Comparison of ENCODE assay signal across 9 mouse cellular contexts in genomic region chr12:108005488-108005800, GRCm38 (mm10). TPM values are rescaled to one million over a fixed set of nuclear protein-coding genes. Genes with fewer than 3 reads are reported as not detected.
DNase-seq lines count a peak whose midpoint lies in the region; ATAC-seq and TF ChIP-seq lines count a peak whose summit lies in the region.
"Had no signal": no experiment of that assay in that cellular context is flagged by ENCODE, and none has a peak within 500 bp of the region (broad histone marks: within the 10 kb centered on the region; RNA-seq: fewer than 3 reads in every experiment).

No protein-coding gene starts in this region.

- TF ChIP-seq POLR2A in thymus, adult 2 months (IDR thresholded peaks at IDR 0.05; ENCODE audit: control insufficient read depth, extremely low read depth, insufficient read depth, low read length, poor library complexity) = no peak

- H3K4me2 ChIP-seq in limb, embryonic 12.5 days = peak overlapping the region; percentile 80
- peak overlapping the region; percentile 93 for H3K4me2 ChIP-seq in stomach, embryonic 16.5 days (ENCODE audit: low read depth, low read length)

- ATAC-seq in limb, embryonic 12.5 days (ENCODE audit: insufficient number of reproducible peaks, insufficient read depth, low FRiP score, low TSS enrichment, low read depth) = 0 out of 2 replicates have a peak, but pooled peaks have one; percentile 7
- no peak for ATAC-seq in stomach, embryonic 16.5 days (ENCODE audit: insufficient read depth, low FRiP score)
- ATAC-seq in erythroid progenitor cell, adult 5-6 weeks (replicated peaks; ENCODE audit: low FRiP score, poor library complexity, severe bottlenecking) = no peak

- H3K4me1 ChIP-seq in heart, embryonic 10.5 days = peaks cover 26% of the 10 kb centered on the region
- H3K4me1 ChIP-seq in thymus, adult 2 months (replicated peaks; ENCODE audit: control insufficient read depth, insufficient read depth, low read length) = peaks cover 28% of the 10 kb centered on the region
- H3K4me1 ChIP-seq in limb, embryonic 12.5 days (replicated peaks) = peaks cover 34% of the 10 kb centered on the region
- peaks cover 10% of the 10 kb centered on the region; the same call in 1 of the 2 replicates for H3K4me1 ChIP-seq in stomach, embryonic 16.5 days (ENCODE audit: control insufficient read depth, insufficient read depth, low read length)

- WGBS in heart, embryonic 10.5 days = 4% methylated on average over 14 of the region's 14 CpGs
- WGBS in thymus, adult 2 months = 9% methylated on average over 14 of the region's 14 CpGs
- WGBS in limb, embryonic 12.5 days = 4% methylated on average over 14 of the region's 14 CpGs
- WGBS in stomach, embryonic 16.5 days = 8% methylated on average over 14 of the region's 14 CpGs

- peaks cover 59% of the 10 kb centered on the region for H3K27me3 ChIP-seq in heart, embryonic 10.5 days (ENCODE audit: insufficient read depth, poor library complexity, severe bottlenecking)
- H3K27me3 ChIP-seq in thymus, adult 2 months (ENCODE audit: control insufficient read depth, insufficient read depth, low read length) = no peaks in the 10 kb centered on the region
- peaks cover 31% of the 10 kb centered on the region for H3K27me3 ChIP-seq in limb, embryonic 12.5 days
- H3K27me3 ChIP-seq in stomach, embryonic 16.5 days (ENCODE audit: control insufficient read depth, insufficient read depth, low read length) = peaks cover 8% of the 10 kb centered on the region

- no peaks in the 10 kb centered on the region for H3K36me3 ChIP-seq in heart, embryonic 10.5 days
- no peaks in the 10 kb centered on the region; the same call in 1 of the 2 replicates for H3K36me3 ChIP-seq in thymus, adult 2 months (ENCODE audit: control insufficient read depth, insufficient read depth, low read length)
- no peaks in the 10 kb centered on the region for H3K36me3 ChIP-seq in limb, embryonic 12.5 days
- H3K36me3 ChIP-seq in stomach, embryonic 16.5 days (ENCODE audit: control insufficient read depth, insufficient read depth, low read length) = no peaks in the 10 kb centered on the region

- intact Hi-C loops in heart, postnatal 14 days (cut with DNase I) = no loop called here

- H3K9ac ChIP-seq in limb, embryonic 12.5 days (replicated peaks) = peak overlapping the region; percentile 52
- peak overlapping the region; percentile 41; the same call in 1 of the 2 replicates for H3K9ac ChIP-seq in stomach, embryonic 16.5 days (ENCODE audit: low read length)

- H3K27ac ChIP-seq in heart, embryonic 10.5 days = peak overlapping the region; percentile 87
- no peak overlapping the region for H3K27ac ChIP-seq in thymus, adult 2 months (ENCODE audit: control insufficient read depth, insufficient read depth, low read length)
- H3K27ac ChIP-seq in limb, embryonic 12.5 days = peak overlapping the region; percentile 29; the same call in 1 of the 2 replicates
- H3K27ac ChIP-seq in stomach, embryonic 16.5 days (ENCODE audit: low read length) = peak overlapping the region; percentile 94

- H3K4me3 ChIP-seq in heart, embryonic 10.5 days = peak overlapping the region; percentile 74
- peak overlapping the region; percentile 36 for H3K4me3 ChIP-seq in thymus, adult 2 months (ENCODE audit: control insufficient read depth, insufficient read depth, low read length)
- H3K4me3 ChIP-seq in limb, embryonic 12.5 days (replicated peaks) = peak overlapping the region; percentile 87
- peak overlapping the region; percentile 75 for H3K4me3 ChIP-seq in stomach, embryonic 16.5 days (replicated peaks; ENCODE audit: low read length)

- H3K9me3 ChIP-seq in heart, embryonic 10.5 days = no peaks in the 10 kb centered on the region
- no peaks in the 10 kb centered on the region for H3K9me3 ChIP-seq in limb, embryonic 12.5 days
- no peaks in the 10 kb centered on the region for H3K9me3 ChIP-seq in stomach, embryonic 16.5 days (replicated peaks; ENCODE audit: control insufficient read depth, low read length)

- no peak for DNase-seq in heart, embryonic 10.5 days (ENCODE audit: low spot score)
- DNase-seq in heart, postnatal 14 days = no peak
- DNase-seq in thymus, adult 2 months = no peak
- no peak for DNase-seq in thymus, postnatal 0 days (ENCODE audit: low spot score)
- DNase-seq in right cerebral cortex, adult 2 months (ENCODE audit: low spot score in 2 of 2) = no peak
- DNase-seq: layer of hippocampus, postnatal 36 days had no signal

- no peak for TF ChIP-seq CTCF in thymus, adult 2 months (IDR thresholded peaks at IDR 0.05; ENCODE audit: borderline replicate concordance, control insufficient read depth, extremely low read depth, insufficient read depth, low read length, poor library complexity)

RNA-seq across cellular contexts. Expression of gene Bcl11b, which starts 2.0 kb away (rescaled TPM):
- 3.1 and 3.3 TPM in 2 replicates for polyA plus RNA-seq in heart, embryonic 10.5 days (2016; fragmentation: Nextera tagmentation; extraction: Ambion mirVana)
- total RNA-seq in heart, postnatal 14 days (2021) = 1 to 10 TPM; 1.2 to 8.6 TPM
- 346 and 564 TPM in 2 replicates for polyA plus RNA-seq in thymus, adult 2 months (2012; rRNA removed)
- polyA plus RNA-seq in thymus, postnatal 0 days (2015; fragmentation: Nextera tagmentation; extraction: Ambion mirVana) = 110 and 156 TPM in 2 replicates
- 19.6 and 19.9 TPM in 2 replicates for polyA plus RNA-seq in limb, embryonic 12.5 days (2016; fragmentation: Nextera tagmentation; extraction: Ambion mirVana)
- polyA plus RNA-seq in stomach, embryonic 16.5 days (2015; fragmentation: Nextera tagmentation; extraction: Ambion mirVana) = 2.3 and 2.6 TPM in 2 replicates
- 0.72 and 1.3 TPM in 2 replicates for total RNA-seq in erythroid progenitor cell, adult 5-6 weeks (2015; ENCODE audit: low replicate concordance)
- 0.38 and 1.3 TPM in 2 replicates for total RNA-seq in erythroid progenitor cell, adult 5-6 weeks (2017; ENCODE audit: low replicate concordance)

Comparison
In these comparisons a context has a peak if more than half of its experiments do, and no peak if none do; other contexts are left out.
1. H3K4me3 ChIP-seq: peak in every context shown above with its lines; median percentile 87 in limb, embryonic 12.5 days; 75 in stomach, embryonic 16.5 days; 74 in heart, embryonic 10.5 days; 36 in thymus, adult 2 months.